Mouse (Mus musculus) olfactory bulb, adult 2 months (tissue): ENCODE measurements at regions not wholly inside any gene's neighbourhood (a gene's known extent, or its start where the extent isn't known, plus 50 kb on each side); places are given as distances from the start of the nearest gene placed in this dataset.

Experiments
- CTCF ChIP-seq: fragments of 200-500 bp; IDR thresholded peaks from 2 replicates; pipeline ENCODE4 v1.5.1; 2012; ENCODE audit warnings: low read depth, mild to moderate bottlenecking, low read length, moderate library complexity; ENCODE audit not compliant: insufficient read depth
- POLR2A ChIP-seq: fragments of 200-500 bp; IDR thresholded peaks from 2 replicates; pipeline ENCODE4 v1.6.1; 2012; ENCODE audit warnings: mild to moderate bottlenecking, low read depth, low read length, moderate library complexity; ENCODE audit not compliant: insufficient read depth

- no peak for TF ChIP-seq POLR2A
- TF ChIP-seq CTCF: no peak
Observed at GRCm38 (mm10) chr5:43422815-43423687, 92.3 kb upstream of the C1qtnf7 start.
